Mouse (Mus musculus) liver, adult 2 months (tissue): ENCODE data around the gene Chrna5.

Experiments used
- CTCF ChIP-seq: fragments of 200-500 bp; IDR thresholded peaks from 2 replicates; pipeline ENCODE4 v1.5.1; 2011; ENCODE audit warnings: low read depth, low read length, control low read depth
- POLR2A ChIP-seq: fragments of 200-500 bp; IDR thresholded peaks from 2 replicates; pipeline ENCODE4 v1.6.1; 2011; ENCODE audit warnings: low read length, control low read depth; ENCODE audit not compliant: insufficient read depth; ENCODE audit errors: extremely low read depth

DNA sequence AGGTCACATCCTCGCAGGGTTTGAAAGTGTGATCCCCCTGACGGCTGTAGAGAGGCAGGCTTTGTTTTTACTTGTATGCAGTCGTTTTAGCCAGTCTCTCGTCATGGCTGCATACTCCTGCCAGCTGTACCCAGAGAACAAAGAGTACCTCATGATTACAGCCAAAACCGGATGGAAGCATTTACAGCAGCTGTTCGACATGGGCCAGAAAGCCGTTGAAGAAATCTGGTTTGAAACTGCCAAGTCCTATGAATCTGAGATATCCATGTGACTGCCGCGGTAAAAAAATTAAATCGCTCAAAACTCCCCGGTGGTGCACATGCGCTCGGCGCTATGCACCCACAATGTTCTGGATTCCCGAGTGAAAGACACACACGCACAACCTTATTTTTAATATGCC is 34.4 kb upstream of the Chrna5 start:
- TF ChIP-seq CTCF (no peak), POLR2A (no peak)
